8 mouse cellular contexts compared by ENCODE assay signal in the genomic region with DNA sequence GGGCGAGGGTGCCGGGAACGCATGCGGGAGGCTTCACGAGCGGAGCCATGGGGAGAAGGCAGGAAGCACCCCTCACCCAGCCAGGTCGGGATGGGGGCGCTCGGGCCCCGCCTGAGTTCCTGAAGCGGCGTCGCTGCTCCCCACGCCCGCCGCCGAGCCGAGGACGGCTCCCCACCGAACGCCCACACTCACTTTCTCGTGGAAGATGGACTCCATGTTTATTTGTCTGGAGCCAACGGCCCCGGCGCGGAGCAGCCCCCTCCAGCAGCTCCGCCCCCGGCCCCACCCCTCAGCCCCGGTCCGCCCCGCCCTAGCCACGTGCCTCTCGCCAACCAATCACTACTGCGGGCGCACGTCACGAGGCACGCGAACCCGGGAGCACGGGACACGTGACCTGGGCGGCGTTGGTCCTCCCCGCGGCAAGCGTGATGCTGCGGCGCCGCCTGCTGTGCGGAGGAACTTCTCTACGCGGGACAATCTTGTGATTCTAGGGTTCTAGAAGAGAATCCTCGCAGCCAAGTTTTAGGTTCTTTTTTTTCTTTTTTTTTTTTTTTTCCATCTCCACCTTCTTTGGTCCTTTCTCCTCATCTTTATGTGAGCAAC. TPM values are rescaled to one million over a fixed set of nuclear protein-coding genes. Genes with fewer than 3 reads are reported as not detected.
DNase-seq lines count a peak whose midpoint lies in the region; ATAC-seq and TF ChIP-seq lines count a peak whose summit lies in the region.

A gene (minus strand): TSS at position 305 of the 603 bp plus-strand sequence.

- H3K36me3 ChIP-seq in MEL (ENCODE audit: control insufficient read depth in 1 of 2, insufficient read depth in 2 of 2, low read length in 2 of 2): peaks cover 0 to 14% of the 10 kb centered on the region in 2 experiments; a peak in 2 of 4 replicates
- H3K36me3 ChIP-seq in hindbrain, embryonic 10.5 days: peaks cover 7% of the 10 kb centered on the region; the same call in 1 of the 2 replicates
- H3K36me3 ChIP-seq in lung, postnatal 0 days (ENCODE audit: insufficient read depth, low read length): no peaks in the 10 kb centered on the region

- TF ChIP-seq EP300 in MEL (IDR thresholded peaks at IDR 0.05; ENCODE audit: low read depth in 1 of 2, low read length in 2 of 2): 0 out of 4 replicates have a peak, but pooled peaks of 1 of the 2 experiments have one; percentile 10
- no peak for TF ChIP-seq EP300 in lung, postnatal 0 days (IDR thresholded peaks at IDR 0.05)

- H3K4me1 ChIP-seq in MEL (ENCODE audit: control insufficient read depth in 1 of 2, insufficient read depth in 2 of 2, low read length in 2 of 2): peaks cover 4 to 10% of the 10 kb centered on the region in 2 experiments
- H3K4me1 ChIP-seq in cerebellum, adult 2 months (ENCODE audit: control insufficient read depth, insufficient read depth, low read length): peaks cover 3% of the 10 kb centered on the region; the same call in 1 of the 2 replicates
- H3K4me1 ChIP-seq in hindbrain, embryonic 10.5 days (replicated peaks): peaks cover 14% of the 10 kb centered on the region
- peaks cover 9% of the 10 kb centered on the region; the same call in 1 of the 2 replicates for H3K4me1 ChIP-seq in lung, postnatal 0 days (ENCODE audit: insufficient read depth, low read depth, low read length)

- peak within 1 kb of the TSS; percentile 98 to 100 for H3K4me3 ChIP-seq in MEL (ENCODE audit: control insufficient read depth in 1 of 2, insufficient read depth in 1 of 2, low read depth in 2 of 2, low read length in 2 of 2)
- H3K4me3 ChIP-seq in cerebellum, adult 2 months (replicated peaks; ENCODE audit: insufficient read depth, low read depth, low read length): peak within 1 kb of the TSS; percentile 66
- peak within 1 kb of the TSS; percentile 86 for H3K4me3 ChIP-seq in hindbrain, embryonic 10.5 days
- peak within 1 kb of the TSS; percentile 98 for H3K4me3 ChIP-seq in lung, postnatal 0 days (ENCODE audit: low read depth, low read length)

- peak in 2 of 3 experiments; percentile 59 to 74; a peak in 4 of 6 replicates for TF ChIP-seq CTCF in MEL (IDR thresholded peaks at IDR 0.05 in 2 of 3, conservative IDR thresholded peaks at IDR 0.05 in 1 of 3; ENCODE audit: control insufficient read depth in 1 of 3, insufficient read depth in 1 of 3, low read depth in 2 of 3, low read length in 3 of 3, poor library complexity in 1 of 3, severe bottlenecking in 1 of 3)
- peak; percentile 46; the same call in 1 of the 2 replicates for TF ChIP-seq CTCF in cerebellum, adult 2 months (IDR thresholded peaks at IDR 0.05; ENCODE audit: borderline replicate concordance, insufficient read depth, low read depth, low read length)
- TF ChIP-seq CTCF in lung, postnatal 0 days (IDR thresholded peaks at IDR 0.05): peak; percentile 87

- DNase-seq in MEL (ENCODE audit: low read depth, low spot score): peak; percentile 98
- peak; percentile 96 to 97 for DNase-seq in cerebellum, adult 2 months
- DNase-seq in forelimb bud, embryonic 11.5 days (ENCODE audit: low read depth, low spot score): peak; percentile 93
- peak; percentile 97 for DNase-seq in hindbrain, embryonic 10.5 days (ENCODE audit: low spot score)
- peak; percentile 97 for DNase-seq in layer of hippocampus, adult 9-11 months
- peak; percentile 98 for DNase-seq in lung, postnatal 0 days (ENCODE audit: low spot score)
- peak; percentile 95 for DNase-seq in ovary, postnatal 14 days (ENCODE audit: low spot score)
- DNase-seq in thymus, postnatal 14 days: peak; percentile 98

- WGBS in cerebellum, adult 2 months: under 1% methylated on average over 53 of the region's 54 CpGs
- WGBS in hindbrain, embryonic 10.5 days: under 1% methylated on average over 54 of the region's 54 CpGs
- WGBS in lung, postnatal 0 days: under 1% methylated on average over 52 of the region's 54 CpGs

- peak; percentile 100 for ATAC-seq in lung, postnatal 0 days

- peak; percentile 26 for TF ChIP-seq RAD21 in MEL (IDR thresholded peaks at IDR 0.05; ENCODE audit: low read depth, low read length)

- H3K4me2 ChIP-seq in lung, postnatal 0 days (replicated peaks; ENCODE audit: low read depth, low read length): peak within 1 kb of the TSS; percentile 75

- peaks cover 32% of the 10 kb centered on the region for H3K79me2 ChIP-seq in MEL (ENCODE audit: control insufficient read depth, insufficient read depth, low read length, poor library complexity)

- H3K27ac ChIP-seq in MEL (ENCODE audit: control insufficient read depth, low read depth, low read length): peak within 1 kb of the TSS; percentile 90
- peak within 1 kb of the TSS; percentile 16; the same call in 1 of the 2 replicates for H3K27ac ChIP-seq in cerebellum, adult 2 months (ENCODE audit: insufficient read depth, low read length)
- H3K27ac ChIP-seq in hindbrain, embryonic 10.5 days: peak within 1 kb of the TSS; percentile 91
- H3K27ac ChIP-seq in lung, postnatal 0 days (ENCODE audit: low read length): peak within 1 kb of the TSS; percentile 83

- peak; percentile 55 to 75; a peak in 3 of 4 replicates for TF ChIP-seq POLR2A in MEL (IDR thresholded peaks at IDR 0.05; ENCODE audit: control insufficient read depth in 1 of 2, insufficient read depth in 1 of 2, low read depth in 1 of 2, low read length in 2 of 2, poor library complexity in 1 of 2)
- TF ChIP-seq POLR2A in cerebellum, adult 2 months (IDR thresholded peaks at IDR 0.05; ENCODE audit: borderline replicate concordance, insufficient read depth, low read length): peak; percentile 61

- H3K9me3 ChIP-seq in MEL (replicated peaks; ENCODE audit: insufficient read depth, low read length): no peaks in the 10 kb centered on the region
- H3K9me3 ChIP-seq in hindbrain, embryonic 10.5 days: no peaks in the 10 kb centered on the region
- no peaks in the 10 kb centered on the region for H3K9me3 ChIP-seq in lung, postnatal 0 days (ENCODE audit: low read length)

- H3K9ac ChIP-seq in MEL (ENCODE audit: control insufficient read depth, low read depth, low read length, poor library complexity, severe bottlenecking): peak within 1 kb of the TSS; percentile 99
- peak within 1 kb of the TSS; percentile 73 for H3K9ac ChIP-seq in lung, postnatal 0 days (replicated peaks; ENCODE audit: low read depth)

- H3K27me3 ChIP-seq in MEL (ENCODE audit: control insufficient read depth in 1 of 2, insufficient read depth in 2 of 2, low read length in 2 of 2): no peaks in the 10 kb centered on the region
- H3K27me3 ChIP-seq in cerebellum, adult 2 months (ENCODE audit: control insufficient read depth, insufficient read depth, low read length): no peaks in the 10 kb centered on the region
- H3K27me3 ChIP-seq in hindbrain, embryonic 10.5 days (ENCODE audit: insufficient read depth, poor library complexity, severe bottlenecking): no peaks in the 10 kb centered on the region
- no peaks in the 10 kb centered on the region for H3K27me3 ChIP-seq in lung, postnatal 0 days (replicated peaks; ENCODE audit: insufficient read depth, low read length)

TF ChIP-seq in MEL, 35 proteins besides CTCF, POLR2A, EP300 and RAD21 (continues in another document):
- TF ChIP-seq RCOR1 (IDR thresholded peaks at IDR 0.05; ENCODE audit: low read depth, low read length) (no peak), KAT2A (conservative IDR thresholded peaks at IDR 0.05; ENCODE audit: low read depth, low read length) (no peak), CHD2 (IDR thresholded peaks at IDR 0.05; ENCODE audit: low read length) (no peak), NELFE (IDR thresholded peaks at IDR 0.05; ENCODE audit: low read depth, low read length) (peak; percentile 65; the same call in 1 of the 2 replicates), ETS1 (IDR thresholded peaks at IDR 0.05; ENCODE audit: low read depth, low read length) (peak; percentile 36; the same call in 1 of the 2 replicates), CHD1 (IDR thresholded peaks at IDR 0.05; ENCODE audit: low read depth, low read length) (no peak; the same call in none of the 2 replicates), UBTF (IDR thresholded peaks at IDR 0.05; ENCODE audit: borderline replicate concordance, insufficient read depth, low read depth, low read length) (no peak), SIN3A (IDR thresholded peaks at IDR 0.05; ENCODE audit: low read length) (peak; percentile 63), MEF2A (IDR thresholded peaks at IDR 0.05; ENCODE audit: extremely low read depth, insufficient replicate concordance, low read depth, low read length, poor library complexity, severe bottlenecking) (no peak), ZNF384 (IDR thresholded peaks at IDR 0.05; ENCODE audit: low read depth, low read length) (peak; percentile 78), MAFK (IDR thresholded peaks at IDR 0.05; ENCODE audit: borderline replicate concordance, low read depth, low read length) (no peak), NRF1 (IDR thresholded peaks at IDR 0.05; ENCODE audit: insufficient read depth, low read depth, low read length, poor library complexity, severe bottlenecking) (peak; percentile 32; the same call in 1 of the 2 replicates), POLR2AphosphoS2 (IDR thresholded peaks at IDR 0.05; ENCODE audit: low read length) (no peak), ZC3H11A (IDR thresholded peaks at IDR 0.05; ENCODE audit: low read depth, low read length) (no peak), TAL1 (IDR thresholded peaks at IDR 0.05; ENCODE audit: low read length) (no peak), GATA1 (IDR thresholded peaks at IDR 0.05; ENCODE audit: low read depth, low read length) (no peak), MAX (IDR thresholded peaks at IDR 0.05; ENCODE audit: low read length) (peak; percentile 97), MYB (IDR thresholded peaks at IDR 0.05; ENCODE audit: low read depth, low read length) (no peak), ELF1 (IDR thresholded peaks at IDR 0.05; ENCODE audit: low read depth, low read length) (no peak; the same call in 1 of the 2 replicates), MAZ (IDR thresholded peaks at IDR 0.05; ENCODE audit: low read depth, low read length) (no peak), E2F4 (IDR thresholded peaks at IDR 0.05; ENCODE audit: borderline replicate concordance, low read depth, low read length) (no peak), MXI1 (IDR thresholded peaks at IDR 0.05; ENCODE audit: low read depth, low read length) (peak; percentile 89), USF1 (IDR thresholded peaks at IDR 0.05; ENCODE audit: low read depth, low read length) (peak; percentile 99), TBP (IDR thresholded peaks at IDR 0.05; ENCODE audit: low read depth, low read length) (peak; percentile 65; the same call in 1 of the 2 replicates), JUND (IDR thresholded peaks at IDR 0.05; ENCODE audit: low read depth, low read length) (no peak)

RNA-seq across cellular contexts. Expression of the gene that starts here (rescaled TPM):
- 21.8 and 22.1 TPM in 2 replicates for total RNA-seq in MEL (2012; rRNA removed)
- polyA plus RNA-seq in MEL (2012; ENCODE audit: insufficient read depth in 1 of 2, insufficient read length in 2 of 2, low read depth in 1 of 2, low replicate concordance in 2 of 2, missing spikeins in 1 of 2): 100 to 1,000 TPM in 1 of 2 experiments, 10 to 100 TPM in 1; 27.8 to 400 TPM
- polyA plus RNA-seq in cerebellum, adult 2 months (2012; rRNA removed): 13.3 TPM in 2 replicates
- polyA plus RNA-seq in hindbrain, embryonic 10.5 days (2016; fragmentation: Nextera tagmentation; extraction: Ambion mirVana): 11.3 and 14.8 TPM in 2 replicates
- 14.1 and 15.3 TPM in 2 replicates for polyA plus RNA-seq in lung, postnatal 0 days (2015; fragmentation: Nextera tagmentation; extraction: Ambion mirVana)

Comparison
In these comparisons a context has a peak if more than half of its experiments do, and no peak if none do; other contexts are left out.
1. Peak in every context shown above with its lines: DNase-seq, ATAC-seq, H3K4me3 ChIP-seq and H3K27ac ChIP-seq.
2. H3K27ac ChIP-seq: peak in every context shown above with its lines; median percentile 91 in hindbrain, embryonic 10.5 days; 90 in MEL; 83 in lung, postnatal 0 days; 16 in cerebellum, adult 2 months.